Mouse (Mus musculus) cerebellum, adult 11 months (tissue): ENCODE data around the gene Gtsf1l.

Source experiments
- DNase-seq: peaks from one replicate; pipeline ENCODE4 v3.0.0; 2022

The Gtsf1l gene

GRCm38 (mm10) chr2:163087728-163088127, at the start of gene Gtsf1l:
TSS of gene Gtsf1l (minus strand) at chr2:163087855.
- DNase-seq = no peak

DNA sequence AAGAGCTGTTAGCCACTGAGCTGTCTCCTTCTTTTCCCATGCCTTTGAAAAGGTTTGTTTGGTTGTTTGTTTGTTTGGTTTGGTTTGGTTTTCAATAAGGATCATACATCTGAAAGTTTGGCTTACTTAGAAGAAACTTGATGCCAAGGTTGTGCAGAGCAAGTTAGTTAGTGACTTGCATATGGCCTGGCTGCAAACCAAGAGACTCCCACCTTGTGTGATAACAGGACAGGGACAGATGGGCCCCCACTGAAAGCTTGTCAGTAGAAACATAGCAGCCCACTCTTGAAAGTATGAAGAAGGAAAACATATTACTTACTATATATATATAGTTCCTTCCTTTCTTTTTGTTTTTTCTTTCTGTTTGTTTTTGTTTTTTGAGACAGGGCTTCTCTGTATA, 49.3 kb upstream of the Gtsf1l start:
- DNase-seq = no peak

DNA sequence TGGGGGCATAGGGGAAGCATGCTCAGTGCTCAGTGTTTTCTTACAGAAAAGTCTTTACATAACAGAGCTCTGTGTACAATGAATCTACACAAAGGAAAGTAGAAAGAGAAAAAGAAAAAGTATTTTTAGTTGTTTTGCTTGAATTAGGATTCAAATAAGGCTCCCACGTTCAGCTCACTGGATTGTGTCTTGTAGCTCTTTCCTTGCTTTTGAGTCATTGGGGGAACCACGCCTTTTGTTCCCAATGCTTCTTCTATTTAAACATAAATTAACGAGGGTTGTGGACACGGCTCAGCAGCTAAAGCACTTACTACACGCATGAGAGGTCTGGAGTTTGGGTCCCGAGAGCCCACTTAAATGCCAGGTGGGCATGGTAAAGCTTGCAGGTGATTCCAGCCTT, 48.3 kb upstream of the Gtsf1l start:
- no peak for DNase-seq

- DNase-seq = no peak
These were observed 44.7 kb upstream of the Gtsf1l start for GRCm38 (mm10) chr2:163132314-163132713.

GRCm38 (mm10) chr2:163130837-163131236, 43.2 kb upstream of the Gtsf1l start:
- no peak for DNase-seq

DNA sequence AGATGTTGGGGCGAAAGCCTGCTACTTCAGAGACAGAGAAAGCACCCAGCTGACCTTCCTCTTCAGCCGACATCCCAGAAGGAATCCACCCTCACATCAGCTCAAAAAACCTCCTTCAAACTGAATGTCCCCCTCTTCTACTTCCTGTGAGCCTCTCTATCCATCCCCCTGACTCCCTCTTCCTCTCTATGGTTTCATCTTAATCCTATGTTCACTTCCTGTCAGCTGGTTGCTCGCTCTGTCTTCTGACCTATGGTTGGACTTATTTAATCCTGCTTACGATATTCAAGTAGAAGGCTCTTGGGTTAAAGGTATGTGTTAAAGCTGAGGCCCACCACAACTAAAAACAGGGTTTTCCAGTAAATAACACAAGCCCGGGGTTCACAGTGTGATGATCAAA, 35.8 kb upstream of the Gtsf1l start:
- no peak for DNase-seq

DNA sequence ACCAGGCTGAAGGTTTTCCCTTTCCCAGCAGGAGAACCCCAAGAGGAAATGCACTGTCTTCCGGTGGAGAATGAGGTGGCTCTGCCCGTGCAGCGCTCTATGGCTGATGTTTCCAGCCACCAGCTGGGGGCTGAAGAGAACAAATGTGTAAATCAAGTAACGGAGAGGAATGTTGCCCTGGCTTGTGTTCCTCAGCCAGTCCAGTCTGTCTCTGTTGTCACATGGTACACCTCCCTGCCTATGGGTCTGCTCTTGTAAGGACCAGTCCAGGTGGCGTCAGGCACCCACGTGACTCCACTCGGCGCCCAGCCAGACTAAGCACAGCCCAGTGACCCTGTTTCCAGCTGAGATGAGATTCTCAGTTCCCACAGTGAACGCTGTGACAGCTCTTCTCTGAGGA, 34.7 kb upstream of the Gtsf1l start:
- DNase-seq = no peak

- DNase-seq = no peak
These were observed 33.7 kb upstream of the Gtsf1l start for GRCm38 (mm10) chr2:163121353-163121660.

GRCm38 (mm10) chr2:163120626-163121352, 33.1 kb upstream of the Gtsf1l start:
- no peak for DNase-seq

- no peak for DNase-seq
These were observed 24.0 kb upstream of the Gtsf1l start for GRCm38 (mm10) chr2:163111413-163112201.

- no peak for DNase-seq
These were observed 23.1 kb upstream of the Gtsf1l start for GRCm38 (mm10) chr2:163110706-163111105.

- DNase-seq = no peak
These were observed 20.7 kb upstream of the Gtsf1l start for GRCm38 (mm10) chr2:163108385-163108784.

DNA sequence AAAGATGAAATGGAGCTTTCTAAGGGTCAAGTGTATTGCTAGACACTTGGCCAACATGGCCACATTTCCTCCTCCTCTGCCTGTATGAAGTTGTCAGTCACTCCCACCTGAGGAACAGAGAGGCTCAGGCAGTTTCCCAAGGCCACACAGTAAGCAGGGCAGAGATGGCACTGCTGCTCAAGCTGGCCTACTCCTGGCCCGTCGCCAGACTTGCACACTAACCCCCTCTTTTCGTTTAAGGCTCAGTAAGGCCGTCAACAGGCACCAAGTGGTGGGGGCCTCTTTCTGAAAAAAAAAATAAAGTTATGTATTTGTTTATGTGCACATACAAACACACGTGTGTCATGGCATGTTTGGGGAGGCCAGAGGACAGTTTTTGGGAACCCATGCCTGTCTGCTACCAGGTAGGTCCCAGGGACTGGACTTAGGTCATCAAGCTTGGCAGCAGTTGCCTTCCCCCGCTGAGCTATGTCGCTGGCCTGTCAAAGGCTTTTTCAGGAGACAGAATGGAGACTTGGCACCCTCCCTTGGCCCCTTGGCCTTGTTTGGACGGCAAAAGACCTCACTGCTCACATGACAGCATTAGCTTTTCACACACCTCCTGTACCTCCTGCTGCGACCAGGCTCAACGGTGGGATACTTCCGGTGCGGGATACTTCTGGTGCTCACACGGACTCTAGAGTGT, 16.6 kb upstream of the Gtsf1l start:
- DNase-seq = no peak

DNA sequence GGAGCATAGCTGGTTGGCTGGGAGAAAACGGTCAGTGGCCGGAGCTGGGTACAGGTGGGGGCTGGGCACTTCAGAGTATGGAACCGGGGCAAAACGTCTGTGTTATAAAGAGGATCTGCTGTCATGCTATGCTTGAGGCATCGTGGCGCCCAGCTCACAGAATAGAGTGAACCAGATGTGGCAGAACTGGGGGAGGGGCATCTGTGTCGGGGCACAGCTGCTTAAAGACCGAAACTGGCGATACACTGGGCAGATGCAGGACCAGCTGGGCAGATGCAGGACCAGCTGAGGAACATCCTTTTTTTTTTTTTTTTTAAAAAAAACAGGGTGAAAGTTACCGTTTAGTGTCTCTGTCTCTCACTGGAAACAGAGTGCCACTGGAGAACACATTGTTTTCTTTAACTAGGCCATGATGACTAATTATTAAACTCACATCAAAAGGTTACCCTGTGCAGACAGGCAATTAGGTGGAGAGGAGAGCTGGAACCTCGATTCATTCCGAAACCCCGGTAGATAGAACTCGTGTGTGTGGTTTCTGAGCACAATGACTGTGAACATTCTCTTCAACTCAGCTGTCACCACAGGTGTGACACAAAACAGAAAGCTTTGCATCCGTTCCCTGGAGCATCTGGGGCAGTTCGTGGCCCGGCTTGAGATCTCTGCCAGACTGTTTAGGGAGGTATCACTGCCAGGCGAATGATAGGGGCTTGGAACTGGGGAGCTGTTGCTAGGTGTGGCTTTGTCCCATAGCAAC, 15.4 kb upstream of the Gtsf1l start:
- no peak for DNase-seq

GRCm38 (mm10) chr2:163102216-163102615, 14.6 kb upstream of the Gtsf1l start:
- no peak for DNase-seq

GRCm38 (mm10) chr2:163101646-163102203, 14.1 kb upstream of the Gtsf1l start:
- peak; percentile 25 for DNase-seq

GRCm38 (mm10) chr2:163100551-163100950, 12.9 kb upstream of the Gtsf1l start:
- no peak for DNase-seq

DNA sequence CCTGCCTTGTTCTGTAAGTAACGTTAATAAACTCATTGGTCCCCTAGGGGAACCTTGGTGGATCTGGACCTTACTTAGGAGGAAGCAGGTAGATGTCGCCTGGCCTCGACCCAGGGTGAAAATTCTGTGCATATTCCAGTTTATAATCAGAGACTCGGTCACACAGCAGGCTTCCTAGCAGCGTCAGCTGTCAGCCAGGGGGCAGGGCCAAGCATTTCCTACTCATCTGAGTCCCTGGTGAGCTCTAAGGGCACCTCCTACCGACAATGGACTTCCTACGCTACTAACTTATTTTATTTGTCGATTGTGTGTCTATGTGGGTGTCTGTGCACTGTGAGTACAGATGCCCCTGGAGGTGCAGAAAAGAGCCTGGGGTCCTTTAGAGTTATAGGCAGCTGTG, 12.3 kb upstream of the Gtsf1l start:
- DNase-seq = no peak

DNA sequence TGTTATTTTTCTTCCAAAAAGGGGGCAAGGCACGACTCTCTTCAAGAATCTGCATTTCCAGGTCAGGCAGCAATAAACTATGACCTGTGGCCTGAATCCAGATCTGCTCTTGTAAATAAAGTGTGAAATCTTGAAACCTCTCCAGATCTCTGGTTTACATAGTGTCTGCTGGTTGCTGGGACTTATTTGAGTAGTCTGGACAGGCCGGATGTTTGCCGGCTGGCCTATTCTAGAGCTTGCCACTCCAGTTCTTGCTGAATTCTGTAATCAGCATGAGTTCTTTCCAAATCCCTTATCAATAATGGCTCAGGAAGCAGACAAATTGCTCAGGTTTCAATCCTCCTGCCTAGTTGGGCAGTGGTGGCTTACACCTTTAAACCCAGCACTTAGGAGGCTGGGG, 8.1 kb upstream of the Gtsf1l start:
- no peak for DNase-seq

DNA sequence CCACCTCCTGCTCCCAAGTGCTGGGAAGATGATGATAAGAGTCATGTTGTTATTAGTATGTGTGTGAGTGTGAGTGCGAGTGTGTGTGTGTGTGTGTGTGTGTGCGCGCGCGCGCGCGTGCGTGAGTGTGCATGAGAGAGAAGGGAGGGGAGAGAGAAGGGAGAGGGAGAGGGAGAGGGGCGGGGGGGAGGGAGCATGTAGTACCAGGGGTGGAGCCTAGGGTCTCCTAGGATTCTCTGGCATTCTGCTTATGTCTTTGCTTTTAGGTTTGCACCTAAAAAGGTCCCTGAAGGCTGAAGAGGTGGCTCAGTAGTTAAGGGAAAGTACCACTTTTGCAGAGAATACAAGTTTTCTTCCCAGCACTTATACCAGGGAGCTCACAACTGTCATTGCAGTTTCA, 7.3 kb upstream of the Gtsf1l start:
- no peak for DNase-seq

- no peak for DNase-seq
These were observed 1.9 kb upstream of the Gtsf1l start for GRCm38 (mm10) chr2:163089475-163090123.

DNA sequence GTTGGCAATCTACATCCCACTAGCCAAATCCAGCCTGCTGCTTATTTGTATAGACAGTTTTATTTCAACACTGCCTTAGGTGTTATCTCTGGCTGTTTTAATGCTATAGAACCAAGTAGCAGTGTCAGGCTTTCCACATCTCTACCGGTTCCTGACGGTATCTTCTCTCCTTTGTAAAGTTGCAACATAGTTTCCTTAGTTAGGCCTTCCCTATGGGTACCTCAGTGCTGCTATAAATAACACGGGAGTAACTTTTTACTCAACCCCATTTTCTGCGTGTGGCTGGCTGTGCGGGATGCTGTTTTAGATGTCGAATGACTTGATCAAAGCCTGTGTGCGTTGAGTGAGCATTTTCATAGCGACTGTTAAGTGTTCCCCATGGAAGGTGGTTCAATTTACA, 1.1 kb downstream of the Gtsf1l start:
- no peak for DNase-seq
